Mouse (Mus musculus) liver, embryonic 12.5 days (tissue): Measurements from ENCODE around the gene Myo6. TPM values are rescaled to one million over a fixed set of nuclear protein-coding genes. Genes with fewer than 3 reads are reported as not detected.
A peak's percentile ranks its signal among the peaks of the same experiment; 100 is the strongest.

Source experiments
- ATAC-seq: fragments of 200-750 bp; cut with Nextera tagmentation; 2 replicates; pipeline ENCODE4 v1.8.0; 2017; ENCODE audit warnings: moderate number of reproducible peaks, mild to moderate bottlenecking, moderate library complexity
- H3K27ac ChIP-seq: fragments of 300-500 bp; sonication (generic); 2 replicates; pipeline ENCODE4 v1.5.1; 2016; ENCODE audit warnings: mild to moderate bottlenecking
- H3K27me3 ChIP-seq: fragments of 300-500 bp; sonication (generic); replicated peaks from 2 replicates; pipeline ENCODE4 v1.6.1; 2016; ENCODE audit warnings: mild to moderate bottlenecking, moderate library complexity
- H3K36me3 ChIP-seq: fragments of 300-500 bp; sonication (generic); 2 replicates; pipeline ENCODE4 v1.6.1; 2016; ENCODE audit warnings: mild to moderate bottlenecking, moderate library complexity
- H3K4me1 ChIP-seq: fragments of 300-500 bp; sonication (generic); 2 replicates; pipeline ENCODE4 v1.6.1; 2016
- H3K4me2 ChIP-seq: fragments of 300-500 bp; sonication (generic); 2 replicates; pipeline ENCODE4 v1.6.1; 2016; ENCODE audit warnings: mild to moderate bottlenecking, moderate library complexity
- H3K4me3 ChIP-seq: fragments of 300-500 bp; sonication (generic); 2 replicates; pipeline ENCODE4 v1.5.1; 2016; ENCODE audit warnings: mild to moderate bottlenecking, moderate library complexity
- H3K9ac ChIP-seq: fragments of 300-500 bp; sonication (generic); 2 replicates; pipeline ENCODE4 v1.6.1; 2016; ENCODE audit warnings: mild to moderate bottlenecking, moderate library complexity
- H3K9me3 ChIP-seq: fragments of 300-500 bp; sonication (generic); replicated peaks from 2 replicates; pipeline ENCODE4 v1.6.1; 2016; ENCODE audit warnings: mild to moderate bottlenecking, moderate library complexity
- WGBS: fragments of 180-500 bp; shearing (Covaris S2); methylation state at CpG from one replicate; pipeline ENCODE4 v1.1.7; 2016; ENCODE audit not compliant: insufficient replicate concordance; 5-methylcytosine and 5-hydroxymethylcytosine counted together
- polyA plus RNA-seq: library from polyadenylated mRNA; unstranded; fragments of >200 nt; fragmentation: Nextera tagmentation; extraction: Ambion mirVana; gene quantifications from 2 replicates; pipeline ENCODE4 v1.2.1, GENCODE M21; 2016

Gene Myo6
- polyA plus RNA-seq, 1 experiment from 2014 or later: 4.8 TPM

DNA sequence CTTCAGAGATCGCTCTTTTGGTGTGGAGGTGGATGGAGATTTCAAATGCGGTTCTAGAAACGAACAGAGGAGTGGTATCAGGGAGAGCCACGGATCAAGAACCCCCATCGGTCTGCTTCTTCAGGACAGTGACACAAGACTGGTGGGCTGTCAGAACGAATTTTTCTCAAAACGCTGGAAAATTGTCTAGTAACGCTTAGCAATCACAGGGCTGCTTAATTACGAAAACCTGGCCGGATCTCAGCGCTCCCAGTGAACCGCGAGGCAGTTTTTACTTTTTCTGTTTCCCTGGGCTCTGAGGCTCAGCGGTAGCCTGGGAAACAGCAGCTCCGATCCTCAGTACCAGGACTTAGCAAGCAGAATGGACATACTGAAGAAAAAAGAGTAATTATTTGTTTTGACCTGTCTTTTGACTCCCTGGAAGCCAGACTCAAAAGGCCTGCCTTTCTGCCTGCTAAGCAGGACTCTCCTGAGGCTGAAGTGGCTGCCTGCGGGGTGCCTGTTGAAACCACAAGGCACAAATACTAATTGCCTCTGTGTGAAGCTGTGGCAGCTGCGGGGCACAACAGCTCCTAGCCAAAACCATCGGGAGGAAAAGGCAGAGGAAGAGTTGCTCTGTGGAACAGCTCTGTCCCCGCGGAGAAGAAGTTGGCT is 187.0 kb downstream of the Myo6 start:
- Histone ChIP-seq H3K4me2 (peak overlapping the region; percentile 15; the same call in 1 of the 2 replicates), H3K4me3 (no peak overlapping the region), H3K36me3 (no peaks in the 10 kb centered on the region), H3K27ac (no peak overlapping the region), H3K9ac (no peak overlapping the region), H3K27me3 (no peaks in the 10 kb centered on the region), H3K9me3 (no peaks in the 10 kb centered on the region), H3K4me1 (no peaks in the 10 kb centered on the region)
- WGBS: 43% methylated on average over 20 of the region's 20 CpGs
- no peak for ATAC-seq

DNA sequence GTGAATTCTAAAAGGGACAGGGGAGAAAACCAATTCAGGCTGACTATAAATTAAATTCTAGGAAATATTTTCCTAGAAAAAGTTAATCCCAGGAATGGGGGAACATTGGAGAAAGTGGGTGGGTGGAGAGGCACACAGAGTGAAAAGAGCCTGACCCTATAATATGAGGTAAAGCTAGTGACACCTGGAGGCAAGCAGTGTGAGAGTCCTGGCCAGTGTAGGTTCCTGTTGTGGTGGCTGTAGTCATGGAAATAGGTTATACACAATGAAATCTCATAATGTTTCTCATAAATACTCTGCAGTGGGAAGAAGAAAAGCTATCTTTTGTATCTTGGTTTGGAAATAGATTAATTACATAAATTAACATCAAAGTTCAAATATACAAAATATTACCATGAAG is 195.2 kb downstream of the Myo6 start:
- Histone ChIP-seq H3K4me2 (no peak overlapping the region), H3K27me3 (no peaks in the 10 kb centered on the region), H3K27ac (no peak overlapping the region), H3K4me3 (no peak overlapping the region), H3K36me3 (no peaks in the 10 kb centered on the region), H3K9ac (no peak overlapping the region), H3K9me3 (no peaks in the 10 kb centered on the region), H3K4me1 (no peaks in the 10 kb centered on the region)
- no peak for ATAC-seq

Other genes with a start within 250 kb of the Myo6 start
- gene Filip1, start 152.2 kb upstream of the Myo6 start, polyA plus RNA-seq: 0.94 and 1.2 TPM in 2 replicates
- 29.8 and 30.7 TPM in 2 replicates for gene Senp6, start 98.1 kb upstream of the Myo6 start, polyA plus RNA-seq